Mouse (Mus musculus): ENCODE data around the gene Mia2. TPM values are rescaled to one million over a fixed set of nuclear protein-coding genes. Genes with fewer than 3 reads are reported as not detected.
"Not testable (repeated sequence)": the region's sequence is repeated elsewhere in the genome, so short reads cannot be mapped to it uniquely, and the experiment has no call there.

Mia2 gene
- polyA plus RNA-seq, 1 experiment from 2014 or later = 56.4 TPM

- no peaks in the 10 kb centered on the region for H3K36me3 ChIP-seq
- WGBS = 2% methylated on average over 107 of the region's 109 CpGs
- peaks cover 16% of the 10 kb centered on the region for H3K4me1 ChIP-seq
- no peaks in the 10 kb centered on the region for H3K27me3 ChIP-seq (ENCODE audit: low read depth, poor library complexity, severe bottlenecking)
- peak within 1 kb of the TSS; percentile 96 for H3K4me3 ChIP-seq
- no peaks in the 10 kb centered on the region for H3K9me3 ChIP-seq (replicated peaks)
- DNase-seq (ENCODE audit: low spot score) = peak; percentile 100
- peak within 1 kb of the TSS; percentile 97 for H3K27ac ChIP-seq
Measured at GRCm38 (mm10) chr12:59219325-59220225, 124.0 kb downstream of the Mia2 start, which contains the start of gene Fbxo33. Gene Fbxo33 (minus strand): TSS chr12:59219725.

GRCm38 (mm10) chr12:59228401-59228800 is 132.8 kb downstream of the Mia2 start:
- WGBS = 92% methylated on average over 5 of the region's 5 CpGs
- Histone ChIP-seq H3K36me3 (no peaks in the 10 kb centered on the region), H3K4me3 (no peak overlapping the region), H3K27ac (no peak overlapping the region), H3K27me3 (ENCODE audit: low read depth, poor library complexity, severe bottlenecking) (no peaks in the 10 kb centered on the region), H3K4me1 (no peaks in the 10 kb centered on the region), H3K9me3 (replicated peaks) (no peaks in the 10 kb centered on the region)
- DNase-seq (ENCODE audit: low spot score) = no peak

- no peaks in the 10 kb centered on the region for H3K36me3 ChIP-seq
- DNase-seq (ENCODE audit: low spot score) = no peak
- no peak overlapping the region for H3K27ac ChIP-seq
- no peaks in the 10 kb centered on the region for H3K27me3 ChIP-seq (ENCODE audit: low read depth, poor library complexity, severe bottlenecking)
- H3K4me1 ChIP-seq = no peaks in the 10 kb centered on the region
- WGBS = 94% methylated on average over 5 of the region's 5 CpGs
- H3K4me3 ChIP-seq = no peak overlapping the region
- H3K9me3 ChIP-seq (replicated peaks) = no peaks in the 10 kb centered on the region
Measured at GRCm38 (mm10) chr12:59238434-59238833, 142.8 kb downstream of the Mia2 start.

GRCm38 (mm10) chr12:59241031-59241430 is 145.4 kb downstream of the Mia2 start:
- not testable (repeated sequence) for DNase-seq (ENCODE audit: low spot score); H3K4me3 ChIP-seq; H3K36me3 ChIP-seq; H3K27me3 ChIP-seq (ENCODE audit: low read depth, poor library complexity, severe bottlenecking); H3K4me1 ChIP-seq; H3K27ac ChIP-seq; H3K9me3 ChIP-seq (replicated peaks)
- 87% methylated on average over 8 of the region's 8 CpGs for WGBS

Small RNAs within 50 kb of the gene (microRNA-seq; reads per million reads assigned to microRNA genes)
- not detected for gene Gm27284

Other genes starting within 250 kb of the Mia2 start
- 50.4 and 74.2 TPM in 2 replicates for gene Sec23a, start 83.8 kb upstream of the Mia2 start, polyA plus RNA-seq (2016; fragmentation: Nextera tagmentation; extraction: Ambion mirVana)
- gene Gemin2, start 82.4 kb upstream of the Mia2 start, polyA plus RNA-seq (2016; fragmentation: Nextera tagmentation; extraction: Ambion mirVana) = 47.9 and 56.6 TPM in 2 replicates
- gene Trappc6b, start 34.3 kb upstream of the Mia2 start, polyA plus RNA-seq (2016; fragmentation: Nextera tagmentation; extraction: Ambion mirVana) = 61.6 and 74.4 TPM in 2 replicates
- 97.8 and 113 TPM in 2 replicates for gene Pnn, start 28.9 kb upstream of the Mia2 start, polyA plus RNA-seq (2016; fragmentation: Nextera tagmentation; extraction: Ambion mirVana)
- 7.0 and 7.3 TPM in 2 replicates for gene Fbxo33, start 123.9 kb downstream of the Mia2 start, polyA plus RNA-seq (2016; fragmentation: Nextera tagmentation; extraction: Ambion mirVana)